Mouse (Mus musculus) myocyte (in vitro differentiated cells): ENCODE data around the gene Shisa3. TPM values are rescaled to one million over a fixed set of nuclear protein-coding genes. Genes with fewer than 3 reads are reported as not detected.

Experiments
- H3K27me3 ChIP-seq: one replicate; pipeline ENCODE4 v1.6.1; 2011; ENCODE audit not compliant: control insufficient read depth, insufficient read depth, insufficient read length
- H3K36me3 ChIP-seq: one replicate; pipeline ENCODE4 v1.6.1; 2011; ENCODE audit not compliant: control insufficient read depth, insufficient read depth
- H3K4me2 ChIP-seq: one replicate; pipeline ENCODE4 v1.6.1; 2011; ENCODE audit warnings: low read depth, control low read depth
- H3K4me3 ChIP-seq: one replicate; pipeline ENCODE4 v1.5.1; 2011; ENCODE audit warnings: mild to moderate bottlenecking, control low read depth, moderate library complexity
- H3K79me2 ChIP-seq: one replicate; pipeline ENCODE4 v1.6.1; 2011; ENCODE audit not compliant: control insufficient read depth, insufficient read depth
- H3ac ChIP-seq: one replicate; pipeline ENCODE4 v1.6.1; 2011; ENCODE audit not compliant: control insufficient read depth, insufficient read length
- CEBPB ChIP-seq: IDR thresholded peaks from 2 replicates; pipeline ENCODE4 v1.6.1; 2011; ENCODE audit warnings: mild to moderate bottlenecking, moderate library complexity; ENCODE audit not compliant: poor library complexity, insufficient read depth, severe bottlenecking
- E2F4 ChIP-seq: IDR thresholded peaks from one replicate; pipeline ENCODE4 v1.6.1; 2011; ENCODE audit warnings: mild to moderate bottlenecking, control low read depth, moderate library complexity; ENCODE audit not compliant: insufficient read depth
- MAX ChIP-seq: IDR thresholded peaks from one replicate; pipeline ENCODE4 v1.6.1; 2011; ENCODE audit warnings: low read depth, mild to moderate bottlenecking, control low read depth
- MYOD1 ChIP-seq, 3 experiments: IDR thresholded peaks; one replicate each; pipeline ENCODE4 v1.6.1; 2011; ENCODE audit warnings: control low read depth in 2 of 3, low read depth in 2 of 3, mild to moderate bottlenecking in 2 of 3, moderate library complexity in 1 of 3; ENCODE audit not compliant: insufficient read length in 2 of 3, control insufficient read depth in 1 of 3
- MYOG ChIP-seq, 3 experiments: IDR thresholded peaks; one replicate each; pipeline ENCODE4 v1.6.1; 2011; ENCODE audit warnings: control low read depth in 2 of 3, low read depth in 2 of 3, mild to moderate bottlenecking in 2 of 3; ENCODE audit not compliant: insufficient read length in 2 of 3, control insufficient read depth in 1 of 3, insufficient read depth in 1 of 3
- POLR2A ChIP-seq: IDR thresholded peaks from one replicate; pipeline ENCODE4 v1.6.1; 2011; ENCODE audit warnings: low read depth, mild to moderate bottlenecking, control low read depth, moderate library complexity; ENCODE audit not compliant: insufficient read length
- POLR2AphosphoS2 ChIP-seq: IDR thresholded peaks from one replicate; pipeline ENCODE4 v1.6.1; 2011; ENCODE audit warnings: low read depth, control low read depth; ENCODE audit not compliant: insufficient read length
- REST ChIP-seq: IDR thresholded peaks from one replicate; pipeline ENCODE4 v1.6.1; 2011; ENCODE audit warnings: mild to moderate bottlenecking, control low read depth, moderate library complexity; ENCODE audit not compliant: insufficient read depth, insufficient read length
- SRF ChIP-seq: IDR thresholded peaks from one replicate; pipeline ENCODE4 v1.6.1; 2011; ENCODE audit warnings: low read depth; ENCODE audit not compliant: control insufficient read depth, insufficient read length
- TCF12 ChIP-seq: IDR thresholded peaks from one replicate; pipeline ENCODE4 v1.6.1; 2011; ENCODE audit warnings: mild to moderate bottlenecking, control low read depth; ENCODE audit not compliant: poor library complexity, insufficient read depth, severe bottlenecking
- TCF3 ChIP-seq: IDR thresholded peaks from one replicate; pipeline ENCODE4 v1.6.1; 2011; ENCODE audit warnings: low read depth, control low read depth; ENCODE audit not compliant: insufficient read length
- USF1 ChIP-seq: IDR thresholded peaks from one replicate; pipeline ENCODE4 v1.6.1; 2011; ENCODE audit warnings: low read depth, mild to moderate bottlenecking, control low read depth, moderate library complexity
- polyA plus RNA-seq: library from polyadenylated mRNA; unstranded; fragments of >200 nt; fragmentation: generic; extraction: Trizol; gene quantifications from one replicate; pipeline ENCODE4 v1.2.1, GENCODE M21; 2012; ENCODE audit warnings: missing spikeins

Gene Shisa3
- polyA plus RNA-seq, 1 experiment: not detected

DNA sequence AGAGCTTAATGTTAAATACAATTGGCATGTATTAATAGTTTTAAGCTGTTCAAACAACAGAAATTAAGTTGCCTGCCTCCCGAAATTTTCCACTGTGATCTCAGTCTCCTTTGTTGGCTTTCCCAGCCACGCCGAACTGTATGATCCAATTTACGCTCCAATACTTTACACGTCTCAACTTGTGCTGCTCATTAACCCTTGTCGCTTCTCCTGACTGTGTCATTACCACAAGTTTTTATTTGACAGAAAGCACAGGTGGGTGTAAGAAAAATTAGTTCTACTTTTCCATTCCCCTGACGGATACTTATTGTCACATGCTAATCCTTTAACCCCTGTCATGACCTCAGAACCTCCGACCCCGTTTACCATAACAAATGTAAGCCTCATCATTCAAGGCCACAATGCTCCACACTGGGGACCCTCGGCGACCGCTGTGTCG, 49.2 kb downstream of the Shisa3 start:
- TF ChIP-seq E2F4 (no peak), SRF (no peak), USF1 (no peak), MAX (no peak), POLR2AphosphoS2 (no peak), MYOG (IDR thresholded peaks at IDR 0.05; ENCODE audit: control insufficient read depth in 1 of 3, insufficient read depth in 1 of 3, insufficient read length in 2 of 3, low read depth in 2 of 3) (no peak), REST (no peak), TCF12 (no peak), MYOD1 (IDR thresholded peaks at IDR 0.05; ENCODE audit: control insufficient read depth in 1 of 3, insufficient read length in 2 of 3, low read depth in 2 of 3) (no peak), POLR2A (no peak), CEBPB (no peak), TCF3 (no peak)
- Histone ChIP-seq H3ac (no peak overlapping the region), H3K4me2 (no peak overlapping the region), H3K27me3 (no peaks in the 10 kb centered on the region), H3K4me3 (no peak overlapping the region), H3K36me3 (no peaks in the 10 kb centered on the region), H3K79me2 (no peaks in the 10 kb centered on the region)

GRCm38 (mm10) chr5:67659864-67660263, 52.2 kb downstream of the Shisa3 start:
- Histone ChIP-seq H3K27me3 (no peaks in the 10 kb centered on the region), H3K36me3 (no peaks in the 10 kb centered on the region), H3ac (no peak overlapping the region), H3K4me2 (no peak overlapping the region), H3K4me3 (no peak overlapping the region), H3K79me2 (no peaks in the 10 kb centered on the region)
- TF ChIP-seq MYOD1 (IDR thresholded peaks at IDR 0.05; ENCODE audit: control insufficient read depth in 1 of 3, insufficient read length in 2 of 3, low read depth in 2 of 3): no peak
- no peak for TF ChIP-seq TCF12

DNA sequence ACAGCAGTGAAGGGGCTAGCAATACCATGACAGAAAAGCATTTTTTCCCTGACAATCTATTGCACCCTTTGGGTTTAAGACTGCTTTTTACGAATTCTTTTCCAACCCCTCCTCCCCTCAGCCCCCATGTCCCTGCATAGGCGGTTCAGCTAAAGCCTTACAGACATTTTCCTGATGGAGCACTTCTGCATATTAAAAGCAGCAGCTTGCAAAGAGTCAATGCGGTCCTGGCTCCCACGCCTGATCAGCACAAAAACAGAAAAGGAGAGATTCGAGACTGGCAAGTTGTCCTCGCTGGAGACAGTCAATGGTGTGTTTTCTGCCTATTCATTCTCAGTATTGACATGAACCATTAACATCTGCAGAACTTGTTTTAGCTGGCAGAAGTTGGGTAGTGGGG, 55.0 kb downstream of the Shisa3 start:
- H3K36me3 ChIP-seq: no peaks in the 10 kb centered on the region
- H3ac ChIP-seq: no peak overlapping the region
- TF ChIP-seq USF1 (no peak), CEBPB (no peak), TCF3 (no peak), E2F4 (no peak)
- no peaks in the 10 kb centered on the region for H3K79me2 ChIP-seq
- no peaks in the 10 kb centered on the region for H3K27me3 ChIP-seq
- no peak overlapping the region for H3K4me3 ChIP-seq
- H3K4me2 ChIP-seq: no peak overlapping the region

DNA sequence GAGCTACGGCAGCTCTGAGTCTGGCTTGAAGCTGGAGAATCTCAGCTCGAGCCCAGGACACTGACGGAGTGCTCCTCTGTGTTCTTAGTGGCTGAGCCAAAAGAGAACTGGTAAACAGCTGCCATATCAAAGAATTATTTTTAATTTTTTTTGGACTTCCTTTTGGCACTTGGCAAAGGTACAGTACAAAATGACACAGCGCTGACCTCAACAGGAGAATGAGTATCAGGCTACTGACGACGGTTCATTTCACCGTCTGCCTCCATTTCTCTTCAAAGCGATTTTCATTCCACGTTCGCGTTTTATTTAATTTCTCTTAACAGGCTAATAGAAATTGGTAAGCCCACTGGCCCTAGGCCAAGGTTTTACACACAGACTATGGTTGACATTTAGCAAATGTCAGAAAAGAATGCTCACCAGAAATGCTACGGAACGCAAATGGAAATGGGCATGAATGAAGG, 61.8 kb downstream of the Shisa3 start:
- H3K4me2 ChIP-seq: no peak overlapping the region
- H3K36me3 ChIP-seq: no peaks in the 10 kb centered on the region
- no peaks in the 10 kb centered on the region for H3K27me3 ChIP-seq
- H3K4me3 ChIP-seq: no peak overlapping the region
- no peak for TF ChIP-seq E2F4
- no peak for TF ChIP-seq REST
- no peak for TF ChIP-seq MYOG (IDR thresholded peaks at IDR 0.05; ENCODE audit: control insufficient read depth in 1 of 3, insufficient read depth in 1 of 3, insufficient read length in 2 of 3, low read depth in 2 of 3)
- no peak for TF ChIP-seq TCF12
- TF ChIP-seq USF1: no peak
- no peak for TF ChIP-seq MYOD1 (IDR thresholded peaks at IDR 0.05; ENCODE audit: control insufficient read depth in 1 of 3, insufficient read length in 2 of 3, low read depth in 2 of 3)
- TF ChIP-seq SRF: no peak
- no peak for TF ChIP-seq POLR2AphosphoS2
- no peak for TF ChIP-seq CEBPB
- no peak for TF ChIP-seq POLR2A
- TF ChIP-seq TCF3: no peak
- TF ChIP-seq MAX: no peak
- H3ac ChIP-seq: no peak overlapping the region
- H3K79me2 ChIP-seq: no peaks in the 10 kb centered on the region

- Histone ChIP-seq H3K4me2 (no peak overlapping the region), H3K79me2 (no peaks in the 10 kb centered on the region), H3K4me3 (no peak overlapping the region), H3ac (no peak overlapping the region), H3K36me3 (no peaks in the 10 kb centered on the region), H3K27me3 (no peaks in the 10 kb centered on the region)
- TF ChIP-seq E2F4 (no peak), TCF3 (no peak), MAX (no peak), POLR2A (no peak)
Observed at GRCm38 (mm10) chr5:67670158-67670557, 62.5 kb downstream of the Shisa3 start.

- no peaks in the 10 kb centered on the region for H3K79me2 ChIP-seq
- no peak overlapping the region for H3K4me2 ChIP-seq
- TF ChIP-seq MYOD1 (IDR thresholded peaks at IDR 0.05; ENCODE audit: control insufficient read depth in 1 of 3, insufficient read length in 2 of 3, low read depth in 2 of 3) (no peak), USF1 (no peak), REST (no peak), POLR2A (no peak), POLR2AphosphoS2 (no peak), SRF (no peak), TCF3 (no peak), MYOG (IDR thresholded peaks at IDR 0.05; ENCODE audit: control insufficient read depth in 1 of 3, insufficient read depth in 1 of 3, insufficient read length in 2 of 3, low read depth in 2 of 3) (no peak), MAX (no peak), CEBPB (no peak), E2F4 (no peak), TCF12 (no peak)
- no peaks in the 10 kb centered on the region for H3K27me3 ChIP-seq
- no peak overlapping the region for H3K4me3 ChIP-seq
- H3ac ChIP-seq: no peak overlapping the region
- H3K36me3 ChIP-seq: no peaks in the 10 kb centered on the region
Observed at GRCm38 (mm10) chr5:67673008-67673407, 65.3 kb downstream of the Shisa3 start.
